Mouse (Mus musculus): ENCODE data around the gene Sacs. TPM values are rescaled to one million over a fixed set of nuclear protein-coding genes. Genes with fewer than 3 reads are reported as not detected.

Sacs gene
- total RNA-seq, 4 experiments from 2014 or later = 48.3 to 59.5 (median 52.5) TPM

GRCm38 (mm10) chr14:61160920-61161319 is 22.7 kb downstream of the Sacs start:
- no peak for DNase-seq (ENCODE audit: low spot score in 2 of 2)

- no peak for DNase-seq (ENCODE audit: low spot score in 2 of 2)
Observed at GRCm38 (mm10) chr14:61161367-61162334, 23.4 kb downstream of the Sacs start.

DNA sequence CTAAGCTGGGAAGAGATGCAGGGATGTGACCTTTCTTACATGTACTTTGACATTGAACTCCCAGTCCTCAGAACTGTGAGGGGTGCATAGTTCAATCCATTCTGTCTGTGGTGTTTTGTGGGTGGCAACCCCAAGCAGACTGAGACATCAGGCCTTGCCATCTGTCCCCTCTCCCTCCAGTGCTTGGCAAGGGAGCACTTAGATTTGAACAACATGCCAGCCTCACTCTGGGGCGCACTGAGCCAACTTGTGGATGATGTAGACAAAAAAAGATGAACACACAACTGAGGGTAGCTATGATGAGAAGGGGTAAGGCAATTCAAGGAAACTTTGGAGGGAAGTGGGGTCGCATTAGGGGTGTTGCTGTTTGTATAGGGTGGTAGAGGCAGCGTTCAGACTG is 26.2 kb downstream of the Sacs start:
- peak in 1 of 2 experiments; percentile 40 for DNase-seq (ENCODE audit: low spot score in 2 of 2)

DNA sequence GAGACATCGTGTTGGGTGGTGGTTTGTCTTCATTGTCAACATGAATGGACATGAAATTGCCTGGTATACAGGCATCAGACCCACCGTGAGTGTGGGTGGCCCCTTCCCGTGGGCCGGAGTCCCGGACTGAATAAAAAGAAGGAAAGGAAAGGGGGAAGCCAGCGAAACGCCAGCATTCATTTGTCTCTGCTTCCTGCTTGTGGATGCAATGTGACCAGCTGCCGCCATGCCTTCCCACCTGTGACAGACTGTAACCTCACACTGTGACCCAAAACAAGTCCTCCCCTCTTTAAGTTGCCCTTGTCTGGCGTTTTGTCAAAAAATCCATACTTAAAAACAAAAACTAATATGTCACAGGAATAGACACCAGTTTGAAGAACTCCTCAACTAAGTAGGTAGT is 27.7 kb downstream of the Sacs start:
- no peak for DNase-seq (ENCODE audit: low spot score in 2 of 2)

- DNase-seq (ENCODE audit: low spot score in 2 of 2) = no peak
Observed at GRCm38 (mm10) chr14:61171261-61171970, 33.2 kb downstream of the Sacs start.

GRCm38 (mm10) chr14:61172548-61173158 is 34.4 kb downstream of the Sacs start:
- peak; percentile 98 to 99 for DNase-seq (ENCODE audit: low spot score in 2 of 2)

- peak; percentile 39 to 54 for DNase-seq (ENCODE audit: low spot score in 2 of 2)
Observed at GRCm38 (mm10) chr14:61173229-61173628, 35.0 kb downstream of the Sacs start.

- DNase-seq (ENCODE audit: low spot score in 2 of 2) = no peak
Observed at GRCm38 (mm10) chr14:61191904-61192303, 53.6 kb downstream of the Sacs start.

GRCm38 (mm10) chr14:61192326-61192725 is 54.1 kb downstream of the Sacs start:
- no peak for DNase-seq (ENCODE audit: low spot score in 2 of 2)

DNA sequence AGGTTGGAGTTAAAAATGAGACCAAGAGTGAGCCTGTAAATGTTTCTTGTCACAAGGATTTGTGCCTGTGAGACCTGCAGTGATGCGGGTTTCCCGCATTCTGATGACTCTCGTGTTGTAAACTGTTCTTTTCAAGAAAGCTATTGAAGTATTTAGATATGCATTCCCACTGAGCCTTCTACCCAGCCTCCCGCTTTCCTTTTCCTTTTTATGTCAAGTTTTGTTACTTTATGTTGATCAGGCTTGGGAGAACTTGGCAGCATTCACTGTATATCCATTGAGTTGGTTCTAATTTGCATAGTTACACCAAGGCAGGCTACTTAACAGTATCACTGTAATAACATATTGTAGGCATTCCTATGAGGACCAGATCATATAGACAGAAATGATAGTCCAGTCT is 56.2 kb downstream of the Sacs start:
- no peak for DNase-seq (ENCODE audit: low spot score in 2 of 2)

DNA sequence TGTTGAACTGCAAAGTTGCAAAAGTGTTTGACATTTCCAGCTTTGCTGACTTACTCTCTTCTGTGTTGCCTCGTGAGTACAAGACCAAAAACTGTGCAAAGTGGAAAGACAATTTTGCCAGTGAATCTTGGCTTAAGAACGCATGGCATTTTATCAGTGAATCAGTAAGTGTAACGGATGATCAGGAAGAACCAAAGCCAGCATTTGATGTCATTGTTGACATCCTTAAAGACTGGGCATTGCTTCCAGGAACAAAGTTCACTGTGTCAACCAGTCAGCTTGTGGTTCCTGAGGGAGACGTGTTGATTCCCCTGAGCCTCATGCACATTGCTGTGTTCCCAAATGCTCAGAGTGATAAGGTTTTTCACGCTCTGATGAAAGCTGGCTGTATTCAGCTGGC is 71.9 kb downstream of the Sacs start:
- DNase-seq (ENCODE audit: low spot score in 2 of 2) = no peak

DNA sequence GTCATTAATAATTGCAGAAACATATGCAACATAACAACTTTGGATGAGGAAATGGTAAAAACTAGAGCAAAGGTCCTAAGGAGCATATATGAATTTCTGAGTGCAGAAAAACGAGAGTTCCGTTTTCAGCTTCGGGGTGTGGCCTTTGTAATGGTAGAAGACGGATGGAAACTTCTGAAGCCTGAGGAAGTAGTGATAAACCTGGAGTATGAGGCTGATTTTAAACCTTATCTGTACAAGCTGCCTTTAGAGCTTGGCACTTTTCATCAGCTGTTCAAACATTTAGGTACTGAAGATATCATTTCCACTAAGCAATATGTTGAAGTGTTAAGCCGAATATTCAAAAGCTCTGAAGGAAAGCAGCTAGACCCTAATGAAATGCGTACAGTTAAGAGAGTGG is 73.5 kb downstream of the Sacs start:
- no peak for DNase-seq (ENCODE audit: low spot score in 2 of 2)

GRCm38 (mm10) chr14:61221166-61221565 is 82.9 kb downstream of the Sacs start:
- no peak for DNase-seq (ENCODE audit: low spot score in 2 of 2)

- DNase-seq (ENCODE audit: low spot score in 2 of 2) = no peak
Observed at GRCm38 (mm10) chr14:61222506-61222905, 84.2 kb downstream of the Sacs start.

DNA sequence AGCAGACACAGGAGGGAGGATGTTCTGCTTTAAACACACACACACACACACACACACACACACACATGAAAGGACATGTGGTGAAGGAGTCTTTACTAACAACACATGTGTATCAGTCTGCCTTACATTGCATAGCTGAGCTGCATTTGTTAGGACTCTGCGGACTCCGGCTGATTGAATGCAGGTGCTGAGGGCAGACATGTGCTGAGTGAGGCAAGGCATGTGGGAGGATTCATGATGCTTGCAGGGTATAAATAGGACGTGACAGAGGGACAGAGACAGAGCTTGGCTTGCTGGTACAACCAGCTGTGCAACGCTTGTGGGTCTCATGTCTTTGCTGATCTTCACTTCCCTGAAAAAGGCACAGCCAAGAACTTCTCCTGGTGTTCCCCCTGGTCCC is 85.5 kb downstream of the Sacs start:
- peak in 1 of 2 experiments; percentile 19 for DNase-seq (ENCODE audit: low spot score in 2 of 2)

- peak in 1 of 2 experiments; percentile 13 for DNase-seq (ENCODE audit: low spot score in 2 of 2)
Observed at GRCm38 (mm10) chr14:61224387-61225077, 86.3 kb downstream of the Sacs start.

DNA sequence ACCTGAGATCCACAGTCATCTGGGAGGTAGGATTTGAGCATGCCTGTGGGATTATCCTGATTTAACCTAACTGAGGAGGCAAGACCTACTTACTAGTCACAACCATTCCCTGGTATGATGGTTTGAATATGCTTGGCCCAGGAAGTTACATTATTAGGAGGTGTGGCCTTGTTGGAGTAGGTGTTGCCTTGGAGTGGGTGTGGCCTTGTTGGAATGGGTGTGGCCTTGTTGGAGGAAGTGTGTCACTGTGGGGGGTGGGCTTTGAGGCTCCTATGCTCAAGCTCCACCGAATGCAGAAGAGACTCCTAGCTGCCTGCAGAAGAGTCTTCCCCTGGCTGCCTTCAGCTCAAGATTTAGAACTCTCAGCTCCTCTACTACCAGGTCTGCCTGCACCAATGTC is 87.9 kb downstream of the Sacs start:
- DNase-seq (ENCODE audit: low spot score in 2 of 2) = no peak

DNA sequence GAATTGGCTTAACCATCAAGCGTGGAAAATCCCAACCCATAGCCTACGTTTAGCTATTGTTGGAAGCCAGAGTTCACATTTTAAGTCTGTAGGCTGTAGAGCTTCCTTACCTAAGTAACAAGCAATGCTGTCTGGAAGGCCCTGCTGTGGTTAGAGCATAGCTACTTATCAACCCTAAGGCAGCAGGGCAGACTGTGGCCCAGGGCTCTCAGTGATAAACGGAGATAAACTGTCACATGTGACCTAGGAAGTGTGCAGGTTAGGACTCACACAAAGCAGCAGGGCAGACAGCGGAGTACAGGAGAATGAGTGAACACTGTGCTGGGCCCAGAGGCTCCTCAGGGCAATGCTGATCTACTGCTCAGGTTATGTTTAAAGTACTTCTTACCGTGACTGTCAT is 91.5 kb downstream of the Sacs start:
- no peak for DNase-seq (ENCODE audit: low spot score in 2 of 2)

DNA sequence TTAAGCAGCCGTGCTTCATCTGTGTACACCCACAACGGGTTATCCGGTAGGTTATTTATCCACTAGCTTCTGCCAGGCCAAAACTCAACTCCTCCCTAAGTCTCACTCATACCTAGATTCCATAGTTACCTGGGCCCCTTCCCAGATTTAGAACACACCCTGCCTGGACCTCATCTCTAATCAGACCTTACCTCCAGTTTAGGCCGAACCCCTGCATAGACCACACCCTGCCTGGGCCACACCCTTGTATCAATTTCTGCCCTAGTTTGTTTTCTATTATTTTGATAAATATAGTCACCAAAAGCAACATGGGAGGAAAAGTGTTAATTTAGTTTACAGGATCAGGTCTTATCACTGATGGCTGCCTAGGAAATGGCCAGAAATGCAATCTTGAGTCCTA is 91.9 kb downstream of the Sacs start:
- no peak for DNase-seq (ENCODE audit: low spot score in 2 of 2)

- DNase-seq (ENCODE audit: low spot score in 2 of 2) = peak in 1 of 2 experiments; percentile 37
Observed at GRCm38 (mm10) chr14:61232016-61232568, 93.8 kb downstream of the Sacs start.

DNA sequence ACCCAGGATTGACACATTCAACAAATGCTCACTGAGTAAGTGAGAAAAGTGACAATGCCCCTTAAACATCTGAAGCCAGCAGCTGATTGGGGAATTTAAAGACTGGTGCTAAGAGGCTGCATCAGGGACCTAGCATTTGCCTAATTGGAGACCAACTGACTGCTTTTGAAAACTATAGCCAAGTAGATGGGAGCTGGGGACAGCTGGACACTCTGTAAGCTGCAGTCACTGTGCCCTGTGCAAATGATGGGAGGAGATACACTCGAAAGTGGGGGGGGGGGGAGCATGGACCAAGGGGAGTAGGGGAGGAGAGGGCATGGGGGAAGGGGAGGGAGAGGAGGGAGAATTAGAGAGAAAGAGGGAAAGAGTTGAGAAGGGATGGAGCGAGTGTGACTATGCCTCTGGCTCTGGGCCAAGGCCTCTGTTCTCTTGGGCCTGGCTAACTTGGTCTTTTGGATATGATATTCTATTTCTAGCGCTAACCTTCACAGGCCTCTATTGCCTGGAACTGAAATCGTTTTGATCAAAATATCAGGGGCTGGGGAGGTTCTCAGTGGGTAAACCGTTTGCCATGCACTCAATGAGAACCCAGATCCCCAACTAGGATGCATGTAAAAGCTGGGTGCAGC is 97.7 kb downstream of the Sacs start:
- no peak for DNase-seq (ENCODE audit: low spot score in 2 of 2)
